Mouse (Mus musculus): ENCODE measurements around the gene Lhb.
"Not testable (repeated sequence)": the region's sequence is repeated elsewhere in the genome, so short reads cannot be mapped to it uniquely, and the experiment has no call there.

Gene Lhb

DNA sequence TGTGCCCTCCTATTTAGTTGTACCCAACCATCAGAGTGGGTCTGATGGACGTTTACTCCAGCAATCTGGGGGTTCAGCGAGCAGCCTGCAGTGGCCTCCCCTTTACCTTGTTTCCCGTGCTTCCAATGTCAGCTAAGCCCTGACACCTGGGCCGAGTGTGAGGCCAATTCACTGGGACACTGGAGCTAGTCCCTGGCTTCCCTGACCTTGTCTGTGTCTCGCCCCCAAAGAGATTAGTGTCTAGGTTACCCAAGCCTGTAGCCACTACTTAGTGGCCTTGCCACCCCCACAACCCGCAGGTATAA lies at the start of gene Lhb:
Gene Lhb, plus strand, starts transcription at position 206 of the 305 bp plus-strand sequence.
- DNase-seq = no peak

DNA sequence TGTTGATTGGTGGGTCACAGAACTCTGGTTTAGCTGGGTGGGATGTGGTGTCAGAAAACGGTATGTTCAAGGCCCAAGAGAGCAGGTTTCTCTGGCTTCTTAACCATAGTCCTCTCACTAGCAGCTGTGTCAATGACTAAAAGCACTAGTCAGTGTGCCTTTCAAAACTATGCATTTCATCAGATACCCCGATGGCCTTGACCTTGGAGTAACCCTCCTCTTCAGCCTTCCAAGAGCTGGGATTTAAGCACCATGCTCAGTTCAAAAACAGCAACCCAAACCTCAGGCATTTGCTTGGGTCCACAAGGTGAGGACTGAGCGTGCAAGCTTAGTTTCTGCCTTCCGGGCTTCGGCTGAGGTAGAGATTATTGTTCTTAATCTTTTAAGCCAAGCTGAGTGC lies 48.2 kb upstream of the Lhb start:
- DNase-seq = no peak

DNA sequence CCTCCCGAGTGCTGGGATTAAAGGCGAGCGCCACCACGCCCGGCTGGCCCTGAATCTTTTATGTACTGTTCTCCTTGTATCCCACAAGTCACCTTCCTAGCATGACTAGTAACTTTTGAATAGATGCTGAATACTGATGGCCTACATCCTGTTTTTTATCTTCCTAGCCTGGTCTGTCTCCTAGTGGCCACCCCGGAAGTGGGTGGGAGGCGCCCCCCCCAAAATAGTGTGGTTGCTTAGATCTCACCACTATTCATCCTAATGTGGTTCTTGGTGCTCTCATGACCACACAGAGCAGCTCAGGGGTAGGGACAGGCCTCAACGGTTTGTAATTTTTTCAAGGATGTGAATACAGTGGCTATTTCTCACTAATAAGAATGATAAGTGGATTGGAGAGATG lies 46.0 kb upstream of the Lhb start:
- DNase-seq = no peak

DNA sequence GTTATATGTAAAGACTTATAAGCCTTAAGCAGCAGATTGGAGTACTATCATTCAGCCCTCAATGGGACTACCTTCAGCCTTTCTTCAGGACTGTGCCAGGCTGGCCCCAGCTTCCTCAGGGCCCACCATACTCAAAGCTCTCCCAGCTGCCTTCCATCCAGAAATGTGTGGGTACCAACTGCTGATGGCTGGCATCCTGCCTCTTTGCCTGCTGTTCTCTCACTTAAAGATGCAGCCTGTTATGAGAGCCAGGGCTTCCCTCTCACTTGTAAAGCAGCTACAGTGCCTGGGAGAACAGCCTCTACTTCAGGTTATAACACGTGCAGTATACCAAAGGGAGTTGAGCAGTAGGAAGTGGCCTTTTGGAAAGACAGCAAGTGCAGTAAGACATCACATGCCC lies 44.6 kb upstream of the Lhb start:
- DNase-seq = no peak

DNA sequence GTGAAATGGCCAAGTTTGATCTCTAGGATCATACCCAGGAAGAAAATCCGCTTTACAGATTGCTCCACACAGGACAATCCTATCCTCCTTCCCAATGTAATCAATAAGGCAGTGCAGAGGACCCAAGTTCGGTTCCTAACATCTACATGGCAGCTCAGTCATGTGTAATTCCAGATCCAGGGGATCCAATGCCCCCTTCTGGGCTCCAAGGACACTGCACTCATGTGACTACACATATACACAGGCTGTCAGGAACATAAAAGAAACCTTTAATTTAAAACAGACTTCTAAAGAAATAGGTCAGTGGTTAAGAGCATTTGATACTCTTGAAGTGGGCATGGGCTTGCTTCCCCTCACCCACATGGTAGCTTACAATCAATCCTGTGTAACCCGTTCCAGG lies 34.5 kb upstream of the Lhb start:
- DNase-seq = no peak

DNA sequence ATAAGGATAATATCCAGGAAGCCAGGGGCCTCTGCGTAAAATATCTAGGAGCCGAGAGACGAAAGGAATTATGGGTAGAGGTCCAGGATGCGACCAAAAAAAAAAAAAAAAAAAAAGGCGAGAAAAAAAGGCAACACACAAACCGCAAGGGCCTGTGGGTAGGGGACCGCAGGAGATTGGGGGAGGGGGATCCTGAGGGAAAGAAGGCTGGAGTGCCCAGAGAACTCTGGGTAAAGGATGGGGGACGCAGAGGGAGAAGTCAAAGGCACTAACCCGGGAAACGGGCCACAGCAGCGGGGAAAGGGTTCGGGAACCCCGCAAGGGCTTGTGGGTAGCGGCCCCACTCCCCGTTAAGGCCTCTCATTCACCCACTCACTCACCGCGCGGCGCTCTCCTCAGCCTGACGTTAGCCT lies 25.5 kb upstream of the Lhb start:
- DNase-seq = no peak

DNA sequence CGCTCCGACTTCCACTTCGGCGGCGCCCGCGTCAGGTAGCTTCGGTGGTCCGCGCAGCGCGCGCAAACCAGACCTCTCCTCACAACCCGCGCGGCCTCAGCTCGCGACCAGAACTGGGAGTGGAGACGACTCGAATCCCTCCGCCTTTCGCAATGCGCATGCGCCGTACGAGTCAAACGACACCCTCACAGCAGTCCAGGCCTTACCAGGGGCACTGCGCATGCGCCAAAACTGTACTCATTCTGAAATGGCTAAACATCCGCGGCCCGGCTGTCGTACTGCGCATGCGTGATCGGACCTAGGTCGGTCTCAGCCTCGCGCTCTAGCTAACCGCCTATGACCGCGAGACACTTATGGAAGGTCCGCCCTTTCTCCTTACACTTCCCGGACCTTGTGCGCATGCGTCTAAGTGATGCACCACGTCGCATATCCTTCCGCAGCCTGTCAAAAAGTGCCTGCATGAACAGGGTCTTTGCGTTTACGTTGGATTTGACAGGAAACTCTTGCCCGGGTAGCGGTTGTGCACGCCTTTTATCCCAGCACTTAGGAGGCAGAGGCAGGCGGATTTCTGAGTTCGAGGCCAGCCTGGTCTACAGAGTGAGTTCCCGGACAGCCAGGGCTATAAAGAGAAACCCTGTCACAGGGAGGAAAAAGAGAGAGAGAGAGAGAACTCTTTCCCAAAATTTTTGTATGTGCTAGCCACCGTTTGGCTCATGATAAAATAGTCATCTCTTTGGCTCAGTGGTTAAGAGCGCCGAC lies 24.9 kb upstream of the Lhb start, which contains the start of gene Snrnp70:
Gene Snrnp70, minus strand, starts transcription at position 165 of the 759 bp plus-strand sequence.
- DNase-seq = peak; percentile 100

DNA sequence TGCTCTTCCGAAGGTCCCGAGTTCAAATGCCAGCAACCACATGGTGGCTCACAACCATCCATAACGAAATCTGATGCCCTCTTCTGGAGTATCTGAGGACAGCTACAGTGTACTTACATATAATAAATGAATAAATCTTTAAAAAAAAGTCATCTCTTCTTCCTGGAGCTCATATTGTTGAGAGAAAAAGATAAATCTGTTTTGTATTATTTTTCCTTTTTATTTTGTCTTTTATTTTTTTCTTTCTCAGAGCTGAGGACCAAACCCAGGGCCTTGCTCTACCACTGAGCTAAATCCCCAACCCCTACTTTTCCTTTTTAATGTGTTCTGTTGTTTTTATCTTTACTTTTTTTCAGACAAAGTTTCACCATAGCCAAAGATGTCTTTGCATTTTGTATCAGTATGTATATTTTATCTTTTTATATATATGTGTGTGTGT lies 24.3 kb upstream of the Lhb start:
- DNase-seq = not testable (repeated sequence)

DNA sequence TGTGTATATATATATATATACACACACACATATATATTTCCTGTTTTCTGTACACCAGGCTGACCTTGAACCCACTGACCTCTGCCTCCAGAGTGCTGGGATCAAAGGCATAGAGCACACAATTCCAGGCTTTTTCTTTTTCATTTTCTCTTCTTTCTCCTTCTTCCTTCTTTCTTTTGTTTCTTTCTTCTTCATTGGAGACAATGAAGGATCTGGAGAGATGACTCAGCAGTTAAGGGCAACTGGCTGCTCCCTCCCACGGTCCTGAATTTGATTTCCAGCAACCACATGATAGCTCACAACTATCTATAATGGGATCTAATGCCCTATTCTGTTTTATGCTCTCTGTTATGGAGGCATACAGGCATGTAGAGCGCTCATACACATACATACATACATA lies 23.8 kb upstream of the Lhb start:
- DNase-seq = no peak

DNA sequence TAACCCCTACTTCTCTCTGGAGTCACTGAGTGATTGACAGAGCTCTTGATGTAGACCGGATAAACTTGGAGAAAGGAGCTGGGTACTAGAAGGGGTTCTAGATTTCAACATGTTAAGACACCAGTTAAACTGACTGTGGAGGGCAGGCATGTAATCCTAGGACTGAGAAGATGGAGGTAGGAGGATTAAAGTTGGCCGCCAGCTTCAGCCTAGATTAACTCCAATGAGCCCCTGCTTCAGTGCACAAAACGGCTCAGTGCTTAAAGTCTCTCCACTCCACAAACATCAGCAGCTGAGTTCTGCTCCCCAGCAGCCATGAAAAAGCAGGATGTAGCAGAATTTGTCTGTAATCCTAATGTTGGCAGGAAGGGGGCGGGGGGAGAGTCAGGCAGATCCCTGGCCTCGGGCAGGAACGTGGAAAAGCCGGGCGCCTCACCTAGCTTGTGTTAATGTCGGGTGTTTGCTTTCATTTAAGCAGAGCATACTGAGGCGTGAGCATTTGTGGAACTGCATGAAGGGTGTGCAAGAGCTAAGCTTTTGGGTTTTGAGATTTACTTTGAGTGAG lies 19.0 kb upstream of the Lhb start:
- no peak for DNase-seq

DNA sequence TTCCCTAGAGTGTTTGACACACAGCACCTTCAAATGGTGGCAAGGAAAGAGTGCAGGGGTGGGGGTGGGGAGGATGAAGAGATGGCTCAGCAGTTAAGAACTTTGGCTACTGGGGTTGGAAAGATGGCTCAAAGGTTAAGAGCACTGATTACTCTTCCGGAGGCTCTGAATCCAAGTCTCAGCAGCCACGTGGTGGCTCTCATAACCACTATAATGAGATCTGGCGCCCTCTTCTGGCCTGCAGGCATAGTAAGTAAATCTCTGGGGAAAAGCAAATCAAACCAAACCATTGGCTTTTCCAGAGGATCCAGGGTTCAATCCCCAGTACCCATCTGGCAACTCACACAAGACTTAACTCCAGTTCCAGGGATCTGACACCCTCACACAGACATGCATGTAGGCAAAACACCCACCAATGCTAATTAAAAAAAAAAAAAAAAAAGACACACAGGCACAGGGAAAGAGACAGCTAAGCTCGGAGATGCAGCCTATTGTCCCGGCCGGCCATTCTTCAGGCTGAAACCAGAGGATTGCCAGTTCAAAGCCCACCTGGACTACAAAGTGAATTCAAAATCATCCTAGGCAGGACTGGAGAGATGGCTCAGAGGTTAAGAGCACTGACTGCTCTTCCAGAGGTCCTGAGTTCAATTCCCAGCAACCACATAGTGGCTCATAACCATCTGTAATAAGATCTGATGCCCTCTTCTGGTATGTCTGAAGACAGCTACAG lies 16.9 kb upstream of the Lhb start:
- DNase-seq = peak; percentile 78

DNA sequence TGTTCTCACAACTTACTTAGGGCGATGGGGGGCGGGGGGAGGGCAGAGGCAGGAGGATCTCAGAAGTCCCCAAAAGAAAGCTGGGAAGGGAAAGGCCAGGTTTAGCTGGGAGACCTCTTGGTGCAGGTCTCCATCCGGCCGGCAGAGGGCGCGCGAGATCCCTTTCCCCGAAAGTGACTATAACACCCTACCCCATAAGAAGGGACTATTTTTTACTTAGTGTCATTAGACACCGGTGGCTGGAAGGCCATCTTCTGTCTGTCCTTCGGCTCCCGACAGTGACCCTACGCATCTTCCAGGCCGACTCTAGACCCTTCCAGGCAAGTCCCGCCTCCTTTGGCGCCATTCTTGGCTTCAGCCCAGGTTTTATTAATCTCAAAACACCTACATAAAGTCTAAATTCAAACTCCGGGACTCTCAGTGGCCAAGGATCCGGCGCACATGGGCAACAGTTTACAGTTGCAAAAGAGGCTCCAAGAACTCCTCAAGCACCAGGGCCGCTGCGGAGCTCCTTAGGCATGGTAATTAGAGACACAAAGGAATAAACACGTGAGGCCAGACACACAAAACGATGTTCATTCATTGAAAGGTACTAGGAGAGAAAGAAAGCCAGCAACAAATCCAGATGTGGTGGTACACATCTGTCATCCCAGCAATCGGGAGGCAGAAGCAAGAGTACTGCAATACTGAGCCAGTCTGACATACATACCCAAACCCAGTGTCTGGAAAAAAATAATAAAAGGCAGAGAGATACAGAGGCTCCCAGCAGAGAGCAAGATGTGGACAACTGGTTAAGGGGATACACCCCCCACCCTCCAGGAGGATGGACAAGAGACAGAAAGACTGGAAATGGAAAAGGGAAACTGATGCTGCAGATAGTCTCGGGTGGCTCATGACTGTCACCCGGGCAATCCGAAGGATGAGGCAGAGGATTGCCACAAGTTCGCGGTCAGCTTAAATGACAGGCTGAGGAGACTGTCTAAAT lies 15.2 kb upstream of the Lhb start, which contains the start of gene Kcna7:
Gene Kcna7, plus strand, starts transcription at position 563 of the 985 bp plus-strand sequence.
- DNase-seq = peak; percentile 75

DNA sequence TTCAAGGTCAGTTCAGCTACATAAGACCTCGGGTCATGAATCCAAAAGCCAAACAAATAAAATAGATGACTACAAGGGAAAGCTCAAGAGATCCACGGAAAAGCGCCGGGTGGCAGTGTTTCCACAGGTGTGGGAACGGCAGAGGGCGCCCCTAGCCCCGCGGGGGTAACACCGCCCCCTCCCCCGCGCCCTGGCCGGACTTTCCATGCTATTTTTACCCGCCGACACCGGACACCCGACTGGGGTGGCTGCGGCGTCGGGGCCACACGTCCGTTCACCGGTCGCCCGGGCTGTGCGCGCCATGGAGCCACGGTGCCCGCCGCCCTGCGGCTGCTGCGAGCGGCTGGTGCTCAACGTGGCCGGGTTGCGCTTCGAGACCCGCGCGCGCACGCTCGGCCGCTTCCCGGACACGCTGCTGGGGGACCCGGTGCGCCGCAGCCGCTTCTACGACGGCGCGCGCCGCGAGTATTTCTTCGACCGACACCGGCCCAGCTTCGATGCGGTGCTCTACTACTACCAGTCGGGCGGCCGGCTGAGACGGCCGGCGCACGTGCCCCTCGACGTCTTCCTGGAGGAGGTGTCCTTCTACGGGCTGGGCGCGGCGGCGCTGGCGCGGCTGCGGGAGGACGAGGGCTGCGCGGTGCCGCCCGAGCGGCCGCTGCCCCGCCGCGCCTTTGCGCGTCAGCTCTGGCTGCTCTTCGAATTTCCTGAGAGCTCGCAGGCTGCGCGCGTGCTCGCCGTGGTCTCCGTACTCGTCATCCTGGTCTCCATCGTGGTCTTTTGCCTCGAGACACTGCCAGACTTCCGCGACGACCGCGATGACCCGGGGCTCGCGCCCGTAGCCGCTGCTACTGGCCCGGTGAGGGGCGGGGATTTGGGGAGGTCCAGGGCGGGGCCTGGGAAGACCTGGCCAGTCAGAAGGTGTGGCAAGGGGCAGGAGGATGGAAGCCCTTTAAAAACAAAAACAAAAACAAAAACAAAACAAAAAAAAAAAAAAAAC lies 14.2 kb upstream of the Lhb start:
- peak; percentile 49 for DNase-seq

DNA sequence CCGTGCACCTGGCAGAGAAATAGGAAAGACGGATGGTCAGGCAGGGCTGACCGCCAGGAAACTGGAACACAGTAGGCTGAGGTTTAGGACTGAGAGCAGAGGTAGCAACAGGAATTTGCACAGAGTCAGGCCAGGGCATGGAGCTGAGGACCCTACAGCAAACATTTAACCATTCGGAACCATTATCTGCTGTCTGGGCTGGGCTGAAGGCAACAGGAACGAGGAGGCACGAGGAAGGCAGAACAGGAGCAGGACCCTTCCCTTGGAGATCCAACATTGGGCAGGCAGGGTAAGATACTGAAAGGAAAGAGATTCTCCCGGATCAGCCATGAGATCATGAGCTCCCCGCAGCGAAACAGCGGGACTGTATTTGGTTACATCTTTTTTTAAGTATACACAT lies 12.8 kb upstream of the Lhb start:
- no peak for DNase-seq

DNA sequence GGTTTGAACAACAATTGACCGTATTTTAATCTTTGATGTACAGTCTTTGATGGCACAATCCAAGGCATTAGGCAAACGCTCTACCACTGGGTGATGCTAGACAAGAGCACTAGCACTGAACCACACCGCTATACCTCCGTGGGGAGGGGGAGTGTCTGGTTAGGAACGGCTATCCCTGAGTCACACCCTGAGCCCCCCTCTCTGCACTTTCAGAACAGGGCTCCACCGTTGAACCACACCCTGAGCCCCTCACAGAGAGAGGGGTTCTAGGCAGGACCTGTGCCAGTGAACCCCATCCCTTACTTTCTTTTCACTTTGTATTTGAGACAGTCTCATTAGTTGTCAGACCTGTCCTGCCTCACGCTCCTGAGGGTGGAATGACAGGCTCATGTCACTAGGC lies 12.3 kb upstream of the Lhb start:
- DNase-seq = no peak

DNA sequence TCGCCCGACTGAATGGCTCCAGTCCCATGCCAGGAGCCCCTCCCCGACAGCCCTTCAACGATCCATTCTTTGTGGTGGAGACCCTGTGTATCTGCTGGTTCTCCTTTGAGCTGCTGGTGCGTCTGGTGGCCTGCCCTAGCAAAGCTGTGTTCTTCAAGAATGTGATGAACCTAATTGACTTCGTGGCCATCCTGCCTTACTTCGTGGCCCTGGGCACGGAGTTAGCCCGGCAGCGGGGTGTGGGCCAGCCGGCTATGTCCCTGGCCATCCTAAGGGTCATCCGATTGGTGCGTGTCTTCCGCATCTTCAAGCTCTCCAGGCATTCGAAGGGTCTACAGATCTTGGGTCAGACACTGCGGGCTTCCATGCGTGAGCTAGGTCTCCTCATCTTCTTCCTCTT lies 11.7 kb upstream of the Lhb start:
- DNase-seq = no peak

DNA sequence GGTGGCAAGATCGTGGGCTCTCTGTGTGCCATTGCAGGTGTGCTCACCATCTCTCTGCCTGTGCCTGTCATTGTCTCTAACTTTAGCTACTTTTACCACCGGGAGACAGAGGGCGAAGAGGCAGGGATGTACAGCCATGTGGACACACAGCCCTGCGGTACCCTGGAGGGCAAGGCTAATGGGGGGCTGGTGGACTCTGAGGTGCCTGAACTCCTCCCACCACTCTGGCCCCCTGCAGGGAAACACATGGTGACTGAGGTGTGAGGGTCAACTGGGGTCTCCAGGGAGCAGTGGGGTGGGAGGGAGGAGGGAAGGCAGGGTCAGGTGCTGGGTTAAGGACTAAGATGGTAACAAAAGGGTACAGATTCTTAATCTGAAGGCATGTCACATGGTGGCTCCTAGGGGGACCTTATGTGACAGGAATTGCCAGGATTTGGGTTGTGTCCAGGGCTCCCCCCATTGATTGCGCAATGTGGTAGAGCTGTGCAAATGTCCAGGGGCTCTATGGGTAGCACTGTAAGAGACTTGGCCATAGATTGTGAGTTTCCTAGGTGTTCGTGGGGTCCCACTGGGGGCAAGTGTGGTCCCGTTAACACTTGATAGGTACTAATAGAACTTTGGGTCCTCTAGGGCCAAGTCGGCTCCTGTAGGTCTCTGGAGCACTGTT lies 11.0 kb upstream of the Lhb start:
- DNase-seq = no peak

DNA sequence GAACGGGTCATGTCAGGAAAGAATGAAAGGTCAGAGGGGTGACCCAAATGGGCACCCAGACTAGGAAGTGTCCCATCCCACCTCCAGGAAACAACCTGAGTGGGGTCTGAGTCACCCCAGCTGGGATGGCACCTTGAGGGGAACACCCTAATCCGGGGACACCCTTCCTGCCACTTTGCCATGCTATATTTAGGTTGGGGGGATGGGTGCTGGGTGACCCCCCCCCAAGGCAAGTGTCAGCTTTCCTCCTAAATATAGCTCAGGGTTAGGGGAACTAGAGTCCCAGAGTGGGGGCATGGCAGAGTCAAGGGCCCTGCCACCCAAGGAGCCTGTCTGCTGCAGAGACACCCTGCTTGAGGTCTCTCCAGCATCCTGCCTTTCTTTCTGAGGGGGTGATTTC lies 8.2 kb upstream of the Lhb start:
- no peak for DNase-seq

DNA sequence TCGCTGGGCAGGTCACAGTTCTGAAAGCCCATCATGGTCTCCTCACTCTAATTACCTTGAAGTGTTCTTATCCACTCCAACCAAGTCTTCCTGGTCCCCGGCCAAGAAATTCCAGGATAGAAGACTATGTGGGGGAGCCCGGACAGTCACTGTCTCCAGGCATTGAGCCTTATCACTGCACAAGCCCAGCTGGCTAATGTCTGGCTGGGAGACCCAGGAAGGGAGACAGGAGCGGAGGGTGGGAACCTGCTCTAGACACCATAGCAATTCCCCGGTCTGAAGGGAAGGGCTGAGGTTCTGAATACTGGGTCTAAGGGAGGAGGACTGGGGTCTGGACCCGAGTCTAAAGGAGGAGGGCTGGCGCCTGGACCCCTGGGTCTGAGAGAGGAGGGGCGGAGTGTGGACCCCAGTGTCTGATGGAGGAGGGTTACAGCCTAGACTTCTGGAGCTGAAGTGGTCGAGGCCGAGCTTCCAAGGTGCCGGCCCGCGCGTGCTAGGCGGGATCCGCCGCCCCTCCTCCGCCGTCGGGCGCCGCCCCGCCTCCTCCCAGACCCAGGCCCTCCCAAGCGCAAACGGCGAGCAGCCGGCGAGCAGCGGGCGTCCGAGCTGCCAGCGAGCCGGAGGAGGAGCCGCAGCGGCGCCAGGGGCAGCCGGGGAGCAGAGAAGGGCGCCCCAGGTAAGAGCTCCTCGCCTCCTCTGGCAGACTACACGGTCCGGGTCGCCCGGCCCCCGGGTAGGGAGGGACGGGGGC lies 7.3 kb upstream of the Lhb start, which contains the start of gene Ntf5:
Gene Ntf5, plus strand, starts transcription at position 583 of the 751 bp plus-strand sequence.
- peak; percentile 53 for DNase-seq

Data from kidney, postnatal 14 days (tissue).